Mouse (Mus musculus) hindbrain, embryonic 16.5 days (tissue): ENCODE measurements around the gene Gemin7. TPM values are rescaled to one million over a fixed set of nuclear protein-coding genes. Genes with fewer than 3 reads are reported as not detected.

Experiments used
- ATAC-seq: fragments of 200-750 bp; cut with Nextera tagmentation; 2 replicates; pipeline ENCODE4 v1.8.0; 2017; ENCODE audit warnings: moderate TSS enrichment, moderate library complexity
- H3K27ac ChIP-seq: fragments of 300-500 bp; sonication (generic); 2 replicates; pipeline ENCODE4 v1.5.1; 2014; ENCODE audit warnings: low read depth, mild to moderate bottlenecking, control low read depth, low read length, moderate library complexity
- H3K27me3 ChIP-seq: fragments of 300-500 bp; sonication (generic); replicated peaks from 2 replicates; pipeline ENCODE4 v1.6.1; 2014; ENCODE audit warnings: low read length; ENCODE audit not compliant: control insufficient read depth, insufficient read depth
- H3K36me3 ChIP-seq: fragments of 300-500 bp; sonication (generic); 2 replicates; pipeline ENCODE4 v1.6.1; 2014; ENCODE audit warnings: mild to moderate bottlenecking, low read length, moderate library complexity, mixed read lengths; ENCODE audit not compliant: control insufficient read depth, insufficient read depth
- H3K4me1 ChIP-seq: fragments of 300-500 bp; sonication (generic); 2 replicates; pipeline ENCODE4 v1.6.1; 2014; ENCODE audit warnings: low read depth, low read length; ENCODE audit not compliant: control insufficient read depth, insufficient read depth
- H3K4me2 ChIP-seq: fragments of 300-500 bp; sonication (generic); 2 replicates; pipeline ENCODE4 v1.6.1; 2014; ENCODE audit warnings: mild to moderate bottlenecking, low read length, control low read depth, moderate library complexity
- H3K4me3 ChIP-seq: fragments of 300-500 bp; sonication (generic); 2 replicates; pipeline ENCODE4 v1.5.1; 2014; ENCODE audit warnings: mild to moderate bottlenecking, low read length, control low read depth, moderate library complexity
- H3K9ac ChIP-seq: fragments of 300-500 bp; sonication (generic); 2 replicates; pipeline ENCODE4 v1.6.1; 2014; ENCODE audit warnings: low read depth, mild to moderate bottlenecking, control low read depth, low read length, moderate library complexity
- H3K9me3 ChIP-seq: fragments of 300-500 bp; sonication (generic); 2 replicates; pipeline ENCODE4 v1.6.1; 2014; ENCODE audit warnings: mild to moderate bottlenecking, low read length, moderate library complexity; ENCODE audit not compliant: control insufficient read depth
- WGBS: fragments of 180-500 bp; shearing (Covaris S2); extraction: QIAGEN DNeasy Blood & Tissue Kit; methylation state at CpG from one replicate; pipeline ENCODE4 v1.1.7; 2014; 5-methylcytosine and 5-hydroxymethylcytosine counted together
- polyA plus RNA-seq: library from polyadenylated mRNA; unstranded; fragments of >200 nt; fragmentation: Nextera tagmentation; extraction: Ambion mirVana; gene quantifications from 2 replicates; pipeline ENCODE4 v1.2.1, GENCODE M21; 2015

The Gemin7 gene
- polyA plus RNA-seq, 1 experiment from 2014 or later = 162 TPM

DNA sequence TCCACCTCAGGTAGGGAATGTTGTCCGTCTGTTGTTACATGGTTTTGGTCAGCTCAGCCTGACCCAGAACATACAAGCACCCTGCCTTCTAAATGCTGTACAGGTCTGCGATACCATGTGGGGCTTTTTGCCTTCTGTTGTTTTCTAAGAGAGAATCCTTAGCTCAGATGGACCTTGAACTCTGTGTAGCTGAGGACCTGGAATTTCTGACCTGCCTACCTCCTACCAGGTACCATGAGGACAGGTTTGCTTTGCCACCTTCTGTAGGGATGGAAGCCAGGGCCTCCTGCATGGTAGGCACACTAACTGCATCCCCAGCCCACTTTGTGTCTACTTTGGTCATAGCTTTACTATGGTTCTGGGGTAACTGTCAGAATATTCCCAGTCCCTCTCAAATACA, 11.6 kb downstream of the Gemin7 start:
- 98% methylated on average over 2 of the region's 2 CpGs for WGBS
- ATAC-seq = no peak
- Histone ChIP-seq H3K4me2 (no peak overlapping the region), H3K9ac (no peak overlapping the region), H3K27ac (no peak overlapping the region), H3K4me1 (peaks cover 12% of the 10 kb centered on the region), H3K36me3 (peaks cover 24% of the 10 kb centered on the region), H3K4me3 (no peak overlapping the region), H3K9me3 (peaks cover 4% of the 10 kb centered on the region; the same call in 1 of the 2 replicates), H3K27me3 (no peaks in the 10 kb centered on the region)

DNA sequence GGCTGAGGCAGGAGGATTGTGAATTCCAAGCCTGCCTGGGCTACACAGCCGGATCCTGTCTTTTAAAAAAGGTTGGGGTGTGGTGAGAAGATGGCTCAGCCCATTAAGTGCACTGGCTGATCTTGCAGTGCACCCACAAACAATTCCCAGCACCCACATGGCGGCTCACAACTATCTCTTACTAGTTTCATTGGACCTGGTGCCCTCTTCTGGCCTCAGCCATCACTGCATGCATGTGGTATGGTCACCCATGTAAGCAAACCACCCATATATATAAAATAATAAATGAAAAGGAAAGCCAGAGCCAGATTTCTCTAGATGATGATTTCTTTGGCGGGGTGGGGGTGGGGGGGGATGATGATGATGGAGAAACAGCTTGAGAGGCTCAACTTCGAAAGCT, 12.9 kb downstream of the Gemin7 start:
- H3K4me1 ChIP-seq = peaks cover 25% of the 10 kb centered on the region
- no peak overlapping the region for H3K27ac ChIP-seq
- H3K36me3 ChIP-seq = peaks cover 24% of the 10 kb centered on the region
- no peak overlapping the region for H3K4me3 ChIP-seq
- no peak for ATAC-seq
- peaks cover 4% of the 10 kb centered on the region; the same call in 1 of the 2 replicates for H3K9me3 ChIP-seq
- WGBS = 85% methylated on average over 3 of the region's 4 CpGs
- H3K9ac ChIP-seq = no peak overlapping the region
- H3K27me3 ChIP-seq = no peaks in the 10 kb centered on the region
- H3K4me2 ChIP-seq = no peak overlapping the region

DNA sequence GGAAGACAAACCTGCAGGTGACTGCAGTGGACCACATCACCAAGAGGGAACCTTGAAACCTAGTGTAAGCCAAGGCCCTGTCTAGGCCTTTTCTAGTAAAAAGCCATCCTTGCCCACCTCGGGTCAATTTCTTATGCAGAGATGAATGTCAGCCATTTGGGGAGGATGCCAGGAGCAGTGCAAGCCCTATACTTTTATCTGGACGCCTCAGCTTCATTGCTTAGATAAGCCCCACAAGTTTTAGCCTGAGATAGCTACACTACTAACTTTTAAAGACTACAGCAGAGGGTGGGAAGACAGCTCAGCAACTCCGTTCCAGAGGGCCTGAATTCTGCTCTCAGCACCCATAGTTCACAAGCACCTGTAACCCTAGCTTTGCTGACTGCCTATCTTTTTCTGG, 13.5 kb downstream of the Gemin7 start:
- Histone ChIP-seq H3K4me1 (peaks cover 31% of the 10 kb centered on the region), H3K27ac (no peak overlapping the region), H3K9me3 (peaks cover 4% of the 10 kb centered on the region; the same call in 1 of the 2 replicates), H3K36me3 (peaks cover 18% of the 10 kb centered on the region), H3K4me3 (no peak overlapping the region), H3K9ac (no peak overlapping the region), H3K4me2 (no peak overlapping the region), H3K27me3 (no peaks in the 10 kb centered on the region)
- ATAC-seq = no peak
- 88% methylated on average over 3 of the region's 3 CpGs for WGBS

DNA sequence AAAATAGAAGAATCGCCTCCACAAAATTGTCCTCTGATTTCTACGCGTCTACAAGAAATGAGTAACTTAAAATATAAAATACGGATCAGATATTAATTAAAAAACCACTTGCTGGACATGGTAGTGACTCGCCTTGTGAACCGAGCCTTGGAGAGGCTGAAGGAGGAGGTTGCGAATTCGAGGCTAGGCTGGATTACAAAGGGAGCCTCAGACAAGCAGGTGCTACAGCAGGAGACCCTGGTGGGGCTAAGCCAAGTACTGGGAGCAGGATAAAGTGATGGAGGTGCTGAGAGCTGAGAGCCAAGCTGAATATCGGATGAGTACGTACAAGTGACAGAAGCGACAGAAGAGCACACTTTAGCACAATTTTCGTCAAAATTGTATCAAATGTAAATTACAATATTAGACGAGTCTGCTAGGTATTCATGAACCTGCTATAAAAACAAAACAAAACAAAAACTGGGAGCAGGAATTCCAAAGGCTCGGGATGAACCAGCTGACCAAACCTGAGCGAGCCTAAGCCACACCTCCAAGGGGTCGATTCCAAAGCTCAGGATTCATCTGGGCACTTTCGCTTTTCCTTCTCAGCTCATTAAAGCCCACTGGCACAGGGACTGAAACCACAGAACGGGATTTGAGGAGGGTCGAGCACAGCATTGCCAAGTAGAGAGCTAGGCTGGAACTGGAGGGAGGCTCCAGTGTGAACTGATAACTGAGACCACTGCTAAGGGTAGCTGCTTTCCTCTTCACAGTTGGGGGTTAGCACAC, 14.6 kb downstream of the Gemin7 start, which contains the start of gene Ppp1r37:
TSS of gene Ppp1r37 (minus strand) at position 434 of the 768 bp plus-strand sequence.
- Histone ChIP-seq H3K9ac (peak within 1 kb of the TSS; percentile 98), H3K4me3 (peak within 1 kb of the TSS; percentile 89), H3K27ac (peak within 1 kb of the TSS; percentile 94), H3K36me3 (peaks cover 16% of the 10 kb centered on the region), H3K4me1 (peaks cover 41% of the 10 kb centered on the region), H3K4me2 (peak within 1 kb of the TSS; percentile 73), H3K27me3 (no peaks in the 10 kb centered on the region), H3K9me3 (peaks cover 4% of the 10 kb centered on the region; the same call in 1 of the 2 replicates)
- WGBS = 4% methylated on average over 19 of the region's 19 CpGs
- peak; percentile 19; the same call in 1 of the 2 replicates for ATAC-seq

DNA sequence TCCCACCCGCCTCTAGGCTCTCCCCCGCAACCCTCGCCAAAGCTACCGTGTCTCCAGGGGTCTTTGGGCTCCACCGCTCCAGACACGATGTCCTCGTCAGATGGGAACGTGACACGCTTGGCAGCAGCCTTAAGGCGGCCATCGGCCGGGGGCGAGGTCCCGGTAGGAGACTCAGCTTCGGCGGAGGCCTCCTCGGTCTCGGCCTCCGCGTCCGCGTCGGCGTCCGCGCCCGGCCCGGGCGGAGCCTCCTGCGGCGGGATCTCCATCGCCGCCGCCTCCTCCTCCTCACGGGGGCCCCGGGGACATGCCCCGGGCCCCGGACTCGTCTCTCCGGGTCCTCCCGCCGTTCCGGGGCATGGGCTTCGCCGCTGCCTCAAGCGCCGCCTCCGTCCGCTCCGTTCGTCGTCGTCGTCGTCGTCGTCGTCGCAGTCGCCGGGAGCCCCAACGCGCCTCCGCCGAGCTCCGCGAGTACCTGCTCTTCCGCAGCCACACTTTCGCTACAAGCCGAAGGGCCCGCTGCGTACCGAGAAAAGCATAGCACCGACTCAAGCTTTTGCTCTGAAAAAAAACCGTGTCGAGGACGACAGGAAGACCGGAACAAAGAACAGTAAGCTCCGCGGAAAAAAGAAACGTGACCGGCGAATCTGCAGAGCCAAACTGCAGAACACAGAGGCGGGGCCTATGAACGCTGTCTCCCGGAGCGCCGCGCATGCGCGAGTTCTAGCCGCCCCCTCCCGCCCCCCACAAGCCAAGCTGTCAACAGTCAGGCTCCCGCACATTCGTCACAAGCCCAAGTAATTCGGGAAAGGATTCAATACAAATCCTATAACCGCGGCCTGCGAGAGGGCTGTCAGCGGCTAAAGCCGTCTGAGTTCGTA, 15.4 kb downstream of the Gemin7 start:
- peak overlapping the region; percentile 94 for H3K27ac ChIP-seq
- H3K4me3 ChIP-seq = peak overlapping the region; percentile 89
- peak overlapping the region; percentile 98 for H3K9ac ChIP-seq
- peaks cover 16% of the 10 kb centered on the region for H3K36me3 ChIP-seq
- no peaks in the 10 kb centered on the region for H3K27me3 ChIP-seq
- ATAC-seq = peak; percentile 89
- peaks cover 4% of the 10 kb centered on the region; the same call in 1 of the 2 replicates for H3K9me3 ChIP-seq
- H3K4me2 ChIP-seq = peak overlapping the region; percentile 73
- peaks cover 44% of the 10 kb centered on the region for H3K4me1 ChIP-seq
- WGBS = under 1% methylated on average over 88 of the region's 102 CpGs

DNA sequence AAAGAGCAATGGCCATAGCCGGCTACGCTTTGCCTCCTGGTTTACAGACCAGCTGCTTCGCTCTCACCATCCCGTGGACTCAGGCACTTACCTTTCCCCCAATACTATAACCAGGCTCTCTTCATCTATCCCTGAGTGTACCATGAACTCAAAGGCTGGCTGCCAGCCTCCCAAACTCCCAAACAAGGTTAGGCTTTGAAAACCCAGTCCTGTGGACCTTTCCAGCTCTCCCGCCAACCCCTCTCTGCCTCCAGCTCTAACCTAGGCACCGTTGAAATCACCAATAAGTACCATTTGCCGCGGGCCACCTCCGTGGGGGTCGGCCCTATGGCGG, 16.0 kb downstream of the Gemin7 start:
- Histone ChIP-seq H3K36me3 (peaks cover 16% of the 10 kb centered on the region), H3K4me3 (peak overlapping the region; percentile 89), H3K4me1 (peaks cover 48% of the 10 kb centered on the region), H3K27me3 (no peaks in the 10 kb centered on the region), H3K9ac (peak overlapping the region; percentile 98), H3K9me3 (peaks cover 4% of the 10 kb centered on the region; the same call in 1 of the 2 replicates), H3K27ac (peak overlapping the region; percentile 94), H3K4me2 (peak overlapping the region; percentile 73)
- 2% methylated on average over 11 of the region's 11 CpGs for WGBS
- no peak; the same call in 1 of the 2 replicates for ATAC-seq

DNA sequence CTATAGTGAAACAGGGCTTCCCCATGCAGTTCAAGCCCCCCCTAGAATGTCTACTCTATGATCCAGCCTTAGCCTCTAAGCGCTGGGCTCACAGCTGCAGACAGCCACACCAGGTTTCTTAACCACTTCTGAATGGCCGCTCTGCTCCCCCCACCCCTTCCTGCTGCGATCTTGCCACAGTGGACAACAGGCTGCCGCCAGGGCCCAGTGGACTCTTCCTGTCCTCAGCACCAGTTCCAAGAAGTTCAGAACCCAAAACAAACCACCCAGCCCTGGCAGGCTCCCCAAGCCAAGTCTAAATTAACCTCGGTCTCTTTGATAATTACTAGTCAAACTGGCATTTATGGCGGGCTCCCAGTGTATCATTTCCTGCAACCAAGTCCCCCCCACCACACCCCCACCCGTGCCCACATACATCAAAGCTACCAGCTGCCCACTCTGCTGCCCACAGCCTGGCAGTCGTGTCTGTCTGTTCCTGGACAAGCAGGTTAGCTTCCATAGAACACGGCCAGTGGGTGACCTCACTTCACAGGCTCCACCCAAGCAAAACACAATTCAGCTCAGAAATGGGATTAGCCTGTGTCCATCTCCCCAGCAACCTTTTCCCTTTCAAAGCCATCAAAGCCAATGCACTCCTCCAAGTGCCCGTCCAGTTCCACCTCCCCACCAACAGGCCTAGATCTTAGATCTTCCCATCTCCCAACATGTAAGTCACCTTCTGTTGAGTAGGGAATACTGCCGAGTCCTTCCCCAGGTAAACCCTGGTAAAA, 16.7 kb downstream of the Gemin7 start:
- Histone ChIP-seq H3K4me3 (peak overlapping the region; percentile 89), H3K27ac (peak overlapping the region; percentile 94), H3K4me2 (peak overlapping the region; percentile 73), H3K9ac (peak overlapping the region; percentile 98), H3K9me3 (peaks cover 4% of the 10 kb centered on the region; the same call in 1 of the 2 replicates), H3K4me1 (peaks cover 48% of the 10 kb centered on the region), H3K36me3 (peaks cover 15% of the 10 kb centered on the region), H3K27me3 (no peaks in the 10 kb centered on the region)
- no peak for ATAC-seq
- WGBS = 24% methylated on average over 11 of the region's 11 CpGs

DNA sequence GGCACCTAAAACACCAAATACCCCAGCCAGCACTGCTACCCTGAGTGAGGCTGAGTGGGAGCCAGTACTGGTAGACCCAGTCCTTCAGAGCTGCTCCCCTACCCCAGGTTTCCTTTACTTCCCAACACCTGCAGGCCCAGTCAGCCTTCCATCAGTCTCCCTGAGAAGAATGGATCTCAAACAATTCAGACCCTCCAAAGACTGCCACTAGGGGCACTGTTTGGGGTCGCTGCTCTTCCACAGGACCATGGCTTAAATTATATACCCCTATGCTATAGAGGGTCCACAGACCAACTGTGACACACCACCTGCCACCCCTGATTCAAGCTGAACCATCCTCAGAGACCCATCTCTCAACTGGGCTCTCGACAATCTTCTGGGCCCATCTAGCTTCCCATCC, 18.4 kb downstream of the Gemin7 start:
- no peak overlapping the region for H3K4me3 ChIP-seq
- WGBS = 45% methylated on average over 2 of the region's 2 CpGs
- H3K27me3 ChIP-seq = no peaks in the 10 kb centered on the region
- peak overlapping the region; percentile 36; the same call in 1 of the 2 replicates for H3K9ac ChIP-seq
- peaks cover 48% of the 10 kb centered on the region for H3K4me1 ChIP-seq
- no peak for ATAC-seq
- H3K27ac ChIP-seq = no peak overlapping the region
- no peaks in the 10 kb centered on the region for H3K9me3 ChIP-seq
- H3K4me2 ChIP-seq = peak overlapping the region; percentile 26
- no peaks in the 10 kb centered on the region for H3K36me3 ChIP-seq
